Mouse (Mus musculus) embryonic facial prominence, embryonic 12.5 days (tissue): ENCODE measurements around the gene Mrm2. TPM values are rescaled to one million over a fixed set of nuclear protein-coding genes. Genes with fewer than 3 reads are reported as not detected.
"Not testable (repeated sequence)": the region's sequence is repeated elsewhere in the genome, so short reads cannot be mapped to it uniquely, and the experiment has no call there.

Source experiments
- ATAC-seq: fragments of 200-750 bp; cut with Nextera tagmentation; 2 replicates; pipeline ENCODE4 v1.8.0; 2017; ENCODE audit not compliant: insufficient number of reproducible peaks, insufficient read depth, low FRiP score, low TSS enrichment
- H3K27ac ChIP-seq: fragments of 300-500 bp; sonication (generic); 2 replicates; pipeline ENCODE4 v1.5.1; 2016; ENCODE audit warnings: mild to moderate bottlenecking
- H3K27me3 ChIP-seq: fragments of 300-500 bp; sonication (generic); 2 replicates; pipeline ENCODE4 v1.6.1; 2016; ENCODE audit warnings: mild to moderate bottlenecking, moderate library complexity
- H3K36me3 ChIP-seq: fragments of 300-500 bp; sonication (generic); 2 replicates; pipeline ENCODE4 v1.6.1; 2016; ENCODE audit warnings: mild to moderate bottlenecking
- H3K4me1 ChIP-seq: fragments of 300-500 bp; sonication (generic); 2 replicates; pipeline ENCODE4 v1.6.1; 2016
- H3K4me2 ChIP-seq: fragments of 300-500 bp; sonication (generic); replicated peaks from 2 replicates; pipeline ENCODE4 v1.6.1; 2016; ENCODE audit warnings: mild to moderate bottlenecking, moderate library complexity
- H3K4me3 ChIP-seq: fragments of 300-500 bp; sonication (generic); 2 replicates; pipeline ENCODE4 v1.5.1; 2016; ENCODE audit warnings: mild to moderate bottlenecking
- H3K9ac ChIP-seq: fragments of 300-500 bp; sonication (generic); 2 replicates; pipeline ENCODE4 v1.6.1; 2016; ENCODE audit warnings: mild to moderate bottlenecking, moderate library complexity
- H3K9me3 ChIP-seq: fragments of 300-500 bp; sonication (generic); 2 replicates; pipeline ENCODE4 v1.6.1; 2016; ENCODE audit warnings: mild to moderate bottlenecking, moderate library complexity
- WGBS: fragments of 180-500 bp; shearing (Covaris S2); methylation state at CpG from one replicate; pipeline ENCODE4 v1.1.7; 2016; 5-methylcytosine and 5-hydroxymethylcytosine counted together
- polyA plus RNA-seq: library from polyadenylated mRNA; unstranded; fragments of >200 nt; fragmentation: Nextera tagmentation; extraction: Ambion mirVana; gene quantifications from 2 replicates; pipeline ENCODE4 v1.2.1, GENCODE M21; 2016

Mrm2 gene
- polyA plus RNA-seq, 1 experiment from 2014 or later = 24.9 TPM

GRCm38 (mm10) chr5:140368126-140368525 is 36.4 kb upstream of the Mrm2 start:
- 88% methylated on average over 2 of the region's 2 CpGs for WGBS
- H3K27me3 ChIP-seq, ATAC-seq, H3K27ac ChIP-seq, H3K36me3 ChIP-seq, H3K9me3 ChIP-seq, H3K4me3 ChIP-seq, H3K4me2 ChIP-seq, H3K9ac ChIP-seq, H3K4me1 ChIP-seq: not testable (repeated sequence)

- H3K4me2 ChIP-seq = no peak overlapping the region
- 92% methylated on average over 5 of the region's 5 CpGs for WGBS
- H3K27me3 ChIP-seq = no peaks in the 10 kb centered on the region
- H3K9me3 ChIP-seq = no peaks in the 10 kb centered on the region
- H3K4me1 ChIP-seq = no peaks in the 10 kb centered on the region
- ATAC-seq = no peak
- H3K9ac ChIP-seq = no peak overlapping the region
- no peak overlapping the region for H3K27ac ChIP-seq
- 0 out of 2 replicates have a peak, but pooled peaks cover 12% of the 10 kb centered on the region for H3K36me3 ChIP-seq
- no peak overlapping the region for H3K4me3 ChIP-seq
These were observed 32.7 kb upstream of the Mrm2 start for GRCm38 (mm10) chr5:140364415-140364814.

- Histone ChIP-seq H3K4me2 (no peak overlapping the region), H3K4me1 (no peaks in the 10 kb centered on the region), H3K9ac (no peak overlapping the region), H3K9me3 (no peaks in the 10 kb centered on the region), H3K36me3 (peaks cover 28% of the 10 kb centered on the region), H3K4me3 (no peak overlapping the region), H3K27me3 (no peaks in the 10 kb centered on the region), H3K27ac (no peak overlapping the region)
- WGBS = 77% methylated on average over 14 of the region's 14 CpGs
- no peak for ATAC-seq
These were observed 28.4 kb upstream of the Mrm2 start for GRCm38 (mm10) chr5:140359930-140360674.

- H3K36me3 ChIP-seq = peaks cover 51% of the 10 kb centered on the region
- H3K9ac ChIP-seq = no peak overlapping the region
- WGBS = 78% methylated on average over 3 of the region's 3 CpGs
- H3K27me3 ChIP-seq = no peaks in the 10 kb centered on the region
- H3K4me2 ChIP-seq = no peak overlapping the region
- H3K9me3 ChIP-seq = no peaks in the 10 kb centered on the region
- H3K4me1 ChIP-seq = no peaks in the 10 kb centered on the region
- no peak overlapping the region for H3K27ac ChIP-seq
- no peak overlapping the region for H3K4me3 ChIP-seq
- ATAC-seq = no peak
These were observed 25.8 kb upstream of the Mrm2 start for GRCm38 (mm10) chr5:140357466-140357865.

- H3K27ac ChIP-seq = no peak overlapping the region
- no peak overlapping the region for H3K9ac ChIP-seq
- no peak overlapping the region for H3K4me3 ChIP-seq
- no peaks in the 10 kb centered on the region for H3K27me3 ChIP-seq
- no peak for ATAC-seq
- peaks cover 63% of the 10 kb centered on the region for H3K36me3 ChIP-seq
- H3K9me3 ChIP-seq = no peaks in the 10 kb centered on the region
- no peak overlapping the region for H3K4me2 ChIP-seq
- no peaks in the 10 kb centered on the region for H3K4me1 ChIP-seq
- WGBS = 88% methylated on average over 11 of the region's 11 CpGs
These were observed 24.2 kb upstream of the Mrm2 start for GRCm38 (mm10) chr5:140355934-140356333.

- Histone ChIP-seq H3K9me3 (no peaks in the 10 kb centered on the region), H3K4me1 (no peaks in the 10 kb centered on the region), H3K4me2 (no peak overlapping the region), H3K4me3 (no peak overlapping the region), H3K27ac (no peak overlapping the region), H3K9ac (no peak overlapping the region), H3K27me3 (no peaks in the 10 kb centered on the region), H3K36me3 (peaks cover 58% of the 10 kb centered on the region)
- 91% methylated on average over 6 of the region's 6 CpGs for WGBS
- no peak for ATAC-seq
These were observed 20.7 kb upstream of the Mrm2 start for GRCm38 (mm10) chr5:140352352-140352751.

- H3K9ac ChIP-seq = no peak overlapping the region
- H3K27me3 ChIP-seq = no peaks in the 10 kb centered on the region
- H3K27ac ChIP-seq = no peak overlapping the region
- H3K4me1 ChIP-seq = no peaks in the 10 kb centered on the region
- no peak overlapping the region for H3K4me3 ChIP-seq
- no peaks in the 10 kb centered on the region for H3K9me3 ChIP-seq
- 95% methylated on average over 8 of the region's 8 CpGs for WGBS
- no peak overlapping the region for H3K4me2 ChIP-seq
- no peak for ATAC-seq
- H3K36me3 ChIP-seq = peaks cover 53% of the 10 kb centered on the region
These were observed 19.2 kb upstream of the Mrm2 start for GRCm38 (mm10) chr5:140350731-140351497.

- H3K36me3 ChIP-seq = peaks cover 56% of the 10 kb centered on the region
- H3K4me1 ChIP-seq = no peaks in the 10 kb centered on the region
- no peaks in the 10 kb centered on the region for H3K27me3 ChIP-seq
- no peak overlapping the region for H3K9ac ChIP-seq
- ATAC-seq = no peak
- H3K4me3 ChIP-seq = no peak overlapping the region
- no peak overlapping the region for H3K4me2 ChIP-seq
- WGBS = 94% methylated on average over 9 of the region's 9 CpGs
- no peak overlapping the region for H3K27ac ChIP-seq
- no peaks in the 10 kb centered on the region for H3K9me3 ChIP-seq
These were observed 18.2 kb upstream of the Mrm2 start for GRCm38 (mm10) chr5:140349882-140350281.

GRCm38 (mm10) chr5:140346050-140346449 is 14.4 kb upstream of the Mrm2 start:
- peaks cover 41% of the 10 kb centered on the region for H3K36me3 ChIP-seq
- ATAC-seq = no peak

GRCm38 (mm10) chr5:140345244-140345643 is 13.5 kb upstream of the Mrm2 start:
- no peak overlapping the region for H3K27ac ChIP-seq
- H3K9ac ChIP-seq = no peak overlapping the region
- ATAC-seq = no peak
- 90% methylated on average over 4 of the region's 4 CpGs for WGBS
- H3K4me2 ChIP-seq = no peak overlapping the region
- no peaks in the 10 kb centered on the region for H3K9me3 ChIP-seq
- H3K36me3 ChIP-seq = peaks cover 38% of the 10 kb centered on the region
- no peak overlapping the region for H3K4me3 ChIP-seq
- H3K4me1 ChIP-seq = no peaks in the 10 kb centered on the region
- no peaks in the 10 kb centered on the region for H3K27me3 ChIP-seq

More at GRCm38 (mm10) chr5:140346050-140346449, 14.4 kb upstream of the Mrm2 start:
- no peak overlapping the region for H3K27ac ChIP-seq
- no peaks in the 10 kb centered on the region for H3K9me3 ChIP-seq
- H3K27me3 ChIP-seq = no peaks in the 10 kb centered on the region
- 67% methylated on average over 1 of the region's 1 CpGs for WGBS
- H3K4me3 ChIP-seq = no peak overlapping the region
- no peak overlapping the region for H3K4me2 ChIP-seq
- no peaks in the 10 kb centered on the region for H3K4me1 ChIP-seq
- H3K9ac ChIP-seq = no peak overlapping the region

- H3K9me3 ChIP-seq = 0 out of 2 replicates have a peak, but pooled peaks cover 4% of the 10 kb centered on the region
- H3K4me2 ChIP-seq = no peak overlapping the region
- H3K27ac ChIP-seq = no peak overlapping the region
- ATAC-seq = no peak
- 85% methylated on average over 4 of the region's 4 CpGs for WGBS
- H3K4me1 ChIP-seq = no peaks in the 10 kb centered on the region
- no peak overlapping the region for H3K9ac ChIP-seq
- no peaks in the 10 kb centered on the region for H3K27me3 ChIP-seq
- H3K36me3 ChIP-seq = peaks cover 57% of the 10 kb centered on the region
- H3K4me3 ChIP-seq = no peak overlapping the region
These were observed 11.2 kb upstream of the Mrm2 start for GRCm38 (mm10) chr5:140342880-140343279.

- no peaks in the 10 kb centered on the region for H3K4me1 ChIP-seq
- WGBS = 83% methylated on average over 3 of the region's 3 CpGs
- ATAC-seq = no peak
- no peak overlapping the region for H3K9ac ChIP-seq
- no peaks in the 10 kb centered on the region for H3K27me3 ChIP-seq
- no peak overlapping the region for H3K27ac ChIP-seq
- peaks cover 47% of the 10 kb centered on the region for H3K36me3 ChIP-seq
- H3K4me3 ChIP-seq = no peak overlapping the region
- no peak overlapping the region for H3K4me2 ChIP-seq
- H3K9me3 ChIP-seq = 0 out of 2 replicates have a peak, but pooled peaks cover 4% of the 10 kb centered on the region
These were observed 8.1 kb upstream of the Mrm2 start for GRCm38 (mm10) chr5:140339836-140340235.
